Mouse (Mus musculus) heart, postnatal 0 days (tissue): ENCODE results near the gene Btn2a2. TPM values are rescaled to one million over a fixed set of nuclear protein-coding genes. Genes with fewer than 3 reads are reported as not detected.

Experiments used
- ATAC-seq: fragments of 200-750 bp; cut with Nextera tagmentation; 2 replicates; pipeline ENCODE4 v1.8.0; 2017; ENCODE audit warnings: low read depth, moderate number of reproducible peaks, moderate library complexity; ENCODE audit not compliant: insufficient read depth
- DNase-seq: peaks from one replicate; pipeline ENCODE4 v3.0.0-alpha.2; 2016; ENCODE audit warnings: low spot score
- H3K27ac ChIP-seq: fragments of 300-500 bp; sonication (generic); 2 replicates; pipeline ENCODE4 v1.5.1; 2014; ENCODE audit warnings: low read depth, mild to moderate bottlenecking
- H3K27me3 ChIP-seq: fragments of 300-500 bp; sonication (generic); 2 replicates; pipeline ENCODE4 v1.6.1; 2014; ENCODE audit warnings: low read length, mixed read lengths; ENCODE audit not compliant: control insufficient read depth, insufficient read depth
- H3K36me3 ChIP-seq: fragments of 300-500 bp; sonication (generic); replicated peaks from 2 replicates; pipeline ENCODE4 v1.6.1; 2014; ENCODE audit warnings: low read length, mixed read lengths; ENCODE audit not compliant: control insufficient read depth, insufficient read depth
- H3K4me1 ChIP-seq: fragments of 300-500 bp; sonication (generic); 2 replicates; pipeline ENCODE4 v1.6.1; 2014; ENCODE audit warnings: antibody characterized with exemption; ENCODE audit not compliant: control insufficient read depth, insufficient read depth
- H3K4me2 ChIP-seq: fragments of 300-500 bp; sonication (generic); 2 replicates; pipeline ENCODE4 v1.6.1; 2014; ENCODE audit warnings: low read depth, mild to moderate bottlenecking, low read length, moderate library complexity
- H3K4me3 ChIP-seq: fragments of 300-500 bp; sonication (generic); 2 replicates; pipeline ENCODE4 v1.5.1; 2014; ENCODE audit warnings: low read depth, low read length
- H3K9ac ChIP-seq: fragments of 300-500 bp; sonication (generic); replicated peaks from 2 replicates; pipeline ENCODE4 v1.6.1; 2014; ENCODE audit warnings: low read depth, low read length, mixed read lengths
- H3K9me3 ChIP-seq: fragments of 300-500 bp; sonication (generic); replicated peaks from 2 replicates; pipeline ENCODE4 v1.6.1; 2016; ENCODE audit warnings: low read length; ENCODE audit not compliant: control insufficient read depth
- CTCF ChIP-seq: IDR thresholded peaks from 2 replicates; pipeline ENCODE4 v1.5.1; 2016; ENCODE audit warnings: antibody characterized with exemption, control low read depth, low read depth
- EP300 ChIP-seq: IDR thresholded peaks from 2 replicates; pipeline ENCODE4 v1.6.1; 2016; ENCODE audit warnings: antibody characterized with exemption, low read depth
- WGBS: fragments of 180-500 bp; shearing (Covaris S2); extraction: QIAGEN DNeasy Blood & Tissue Kit; methylation state at CpG from one replicate; pipeline ENCODE4 v1.1.7; 2014; 5-methylcytosine and 5-hydroxymethylcytosine counted together
- polyA plus RNA-seq: library from polyadenylated mRNA; unstranded; fragments of >200 nt; fragmentation: Nextera tagmentation; extraction: Ambion mirVana; gene quantifications from 2 replicates; pipeline ENCODE4 v1.2.1, GENCODE M21; 2015
- total RNA-seq: library from RNA; depleted of rRNA; stranded (reverse); fragments of >200 nt; gene quantifications from 2 replicates; pipeline ENCODE4 v1.2.3, GENCODE M21; 2014; ENCODE audit warnings: low replicate concordance

The Btn2a2 gene
- total and polyA plus RNA-seq, 2 experiments from 2014 or later = 0.15 TPM; not detected in 1

DNA sequence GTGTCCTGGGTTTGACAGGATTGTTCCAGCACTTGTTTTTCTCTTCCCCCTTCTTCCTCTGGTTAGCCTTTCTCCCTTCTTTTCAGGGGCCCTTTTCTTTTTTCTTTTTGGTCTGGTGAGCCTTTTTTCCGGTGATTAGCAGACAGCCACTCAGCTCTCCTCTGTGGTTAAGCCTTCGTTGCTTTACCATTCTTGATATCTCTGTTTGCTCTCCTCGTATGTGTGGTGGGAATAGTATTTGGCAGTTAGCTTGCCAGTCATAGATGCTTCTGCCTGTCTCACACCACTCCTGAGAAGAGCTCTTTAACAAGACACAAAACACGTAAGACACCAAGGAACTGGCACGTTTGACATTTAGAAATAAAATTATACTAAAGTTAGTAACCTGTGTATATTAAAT is 44.2 kb downstream of the Btn2a2 start:
- ATAC-seq = no peak
- no peak overlapping the region for H3K9ac ChIP-seq
- H3K27ac ChIP-seq = no peak overlapping the region
- no peaks in the 10 kb centered on the region for H3K36me3 ChIP-seq
- no peak overlapping the region for H3K4me2 ChIP-seq
- H3K9me3 ChIP-seq = no peaks in the 10 kb centered on the region
- no peak for DNase-seq
- no peaks in the 10 kb centered on the region for H3K4me1 ChIP-seq
- no peak for TF ChIP-seq CTCF
- no peak for TF ChIP-seq EP300
- no peak overlapping the region for H3K4me3 ChIP-seq
- 60% methylated on average over 5 of the region's 5 CpGs for WGBS
- H3K27me3 ChIP-seq = no peaks in the 10 kb centered on the region

DNA sequence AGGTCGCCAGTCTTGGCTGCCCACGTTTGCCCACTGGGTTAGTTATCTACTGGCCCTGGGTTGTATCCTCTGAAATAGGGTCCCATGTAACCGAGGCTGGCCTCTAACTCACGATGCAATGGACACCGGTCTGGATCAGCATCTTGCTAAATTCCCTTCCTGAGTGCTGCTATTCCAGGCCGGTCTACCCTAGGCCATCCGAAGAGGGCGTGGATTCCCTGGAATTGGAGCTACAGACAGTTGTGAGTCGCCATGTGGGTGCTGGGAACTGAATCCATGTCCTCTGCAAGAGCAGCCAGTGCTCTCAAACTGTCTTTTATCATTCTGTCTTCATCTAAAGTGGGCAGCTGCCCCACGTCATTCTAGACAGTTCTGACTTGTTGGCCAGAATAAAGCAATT is 48.8 kb downstream of the Btn2a2 start:
- Histone ChIP-seq H3K9ac (no peak overlapping the region), H3K4me3 (no peak overlapping the region), H3K4me1 (no peaks in the 10 kb centered on the region), H3K4me2 (no peak overlapping the region), H3K36me3 (no peaks in the 10 kb centered on the region), H3K27me3 (no peaks in the 10 kb centered on the region), H3K9me3 (no peaks in the 10 kb centered on the region), H3K27ac (no peak overlapping the region)
- TF ChIP-seq CTCF = no peak
- 66% methylated on average over 10 of the region's 10 CpGs for WGBS
- ATAC-seq (no peak), DNase-seq (no peak)

DNA sequence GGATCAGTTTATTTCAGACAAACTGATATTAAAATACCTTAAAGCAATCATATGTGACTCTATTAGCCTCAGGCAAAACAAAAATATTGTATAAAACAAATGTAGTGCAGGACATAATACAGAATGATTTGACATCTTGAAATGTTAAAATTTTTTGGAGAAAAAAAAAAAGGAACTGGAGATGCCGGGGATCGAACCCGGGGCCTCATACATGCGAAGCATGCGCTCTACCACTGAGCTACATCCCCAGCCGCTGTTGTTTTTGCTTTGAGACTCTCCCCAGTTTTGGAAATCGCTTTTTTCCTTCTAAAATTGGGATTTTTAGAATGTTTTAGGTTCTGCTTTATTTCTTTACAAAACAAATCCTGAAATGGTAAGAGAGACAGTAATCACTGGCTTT is 50.1 kb downstream of the Btn2a2 start:
- no peaks in the 10 kb centered on the region for H3K27me3 ChIP-seq
- H3K9ac ChIP-seq = no peak overlapping the region
- WGBS = under 1% methylated on average over 7 of the region's 7 CpGs
- peak overlapping the region; percentile 34; the same call in 1 of the 2 replicates for H3K27ac ChIP-seq
- no peak for TF ChIP-seq CTCF
- TF ChIP-seq EP300 = no peak
- peak overlapping the region; percentile 65 for H3K4me2 ChIP-seq
- H3K4me3 ChIP-seq = peak overlapping the region; percentile 62
- H3K9me3 ChIP-seq = no peaks in the 10 kb centered on the region
- peak; percentile 24 for DNase-seq
- no peaks in the 10 kb centered on the region for H3K4me1 ChIP-seq
- ATAC-seq = 0 out of 2 replicates have a peak, but pooled peaks have one; percentile 28
- H3K36me3 ChIP-seq = no peaks in the 10 kb centered on the region

DNA sequence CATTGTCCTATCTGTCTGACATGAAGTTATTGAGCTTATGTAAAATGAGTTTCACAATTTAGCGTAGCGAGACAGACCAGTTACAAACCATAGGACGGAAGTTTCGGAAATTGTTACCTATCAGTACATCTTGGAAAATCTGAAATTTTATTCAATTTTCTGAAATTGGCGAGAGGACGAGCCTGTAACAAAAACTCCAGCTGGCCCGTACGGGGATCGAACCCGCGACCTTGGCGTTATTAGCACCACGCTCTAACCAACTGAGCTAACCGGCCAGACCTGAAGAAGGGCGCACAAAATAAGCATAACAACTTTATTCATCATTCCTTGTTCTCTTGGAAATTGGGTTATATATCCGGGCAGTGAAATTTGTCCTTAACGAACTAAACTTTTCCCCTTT is 50.7 kb downstream of the Btn2a2 start:
- Histone ChIP-seq H3K4me3 (peak overlapping the region; percentile 62), H3K4me1 (no peaks in the 10 kb centered on the region), H3K4me2 (peak overlapping the region; percentile 65), H3K9ac (peak overlapping the region; percentile 66), H3K9me3 (no peaks in the 10 kb centered on the region), H3K36me3 (no peaks in the 10 kb centered on the region), H3K27ac (peak overlapping the region; percentile 82), H3K27me3 (no peaks in the 10 kb centered on the region)
- DNase-seq (peak; percentile 71), ATAC-seq (peak; percentile 78)
- WGBS = 0% methylated on average over 17 of the region's 17 CpGs
- no peak for TF ChIP-seq CTCF
- TF ChIP-seq EP300 = no peak

DNA sequence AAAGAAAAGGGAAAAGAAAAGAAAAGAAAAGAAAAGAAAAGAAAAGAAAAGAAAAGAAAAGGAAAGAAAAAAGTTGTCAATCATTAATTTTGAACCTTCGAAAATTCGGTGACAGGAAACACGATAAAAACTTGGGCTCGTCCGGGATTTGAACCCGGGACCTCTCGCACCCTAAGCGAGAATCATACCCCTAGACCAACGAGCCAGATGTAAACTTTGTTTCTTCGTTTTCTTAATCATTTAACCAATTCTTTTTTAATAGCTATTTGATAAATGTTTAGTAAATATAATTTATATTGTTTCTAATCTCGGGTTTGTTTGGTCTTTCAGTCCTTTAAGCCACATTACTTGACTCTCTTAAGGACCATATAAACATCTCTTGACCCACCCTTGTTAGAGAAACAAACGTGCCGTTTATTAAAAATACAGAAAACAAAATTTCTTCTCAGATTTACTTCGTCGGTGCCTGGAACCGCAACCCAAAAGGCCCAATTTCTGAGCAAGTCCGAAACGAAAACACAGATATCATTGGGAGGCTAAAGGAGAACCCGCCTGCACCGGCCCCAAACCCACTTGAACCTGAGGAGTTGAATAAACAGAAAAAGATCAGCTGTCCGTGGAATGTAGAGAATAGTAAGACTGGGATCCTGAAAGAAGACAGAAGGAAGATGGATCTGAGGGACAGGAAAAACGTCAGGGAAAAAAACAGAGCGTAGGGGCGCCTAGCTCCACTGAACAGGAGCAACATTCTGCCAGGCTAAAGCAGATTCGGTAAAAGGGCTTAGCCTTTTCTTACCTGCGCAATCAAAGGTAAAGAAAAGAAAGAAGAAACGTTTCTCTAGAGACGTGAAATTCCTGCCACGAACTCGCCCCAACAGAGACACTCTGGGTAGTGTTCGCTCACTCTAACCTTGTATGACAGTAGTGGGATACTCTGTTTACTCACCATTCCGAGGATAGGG is 51.5 kb downstream of the Btn2a2 start:
- H3K4me3 ChIP-seq = peak overlapping the region; percentile 62
- H3K4me1 ChIP-seq = no peaks in the 10 kb centered on the region
- no peak for TF ChIP-seq CTCF
- 0 out of 2 replicates have a peak, but pooled peaks have one; percentile 8 for TF ChIP-seq EP300
- peak overlapping the region; percentile 66 for H3K9ac ChIP-seq
- peak overlapping the region; percentile 82 for H3K27ac ChIP-seq
- H3K36me3 ChIP-seq = no peaks in the 10 kb centered on the region
- H3K4me2 ChIP-seq = peak overlapping the region; percentile 65
- DNase-seq = peak; percentile 35
- ATAC-seq = peak; percentile 34; the same call in 1 of the 2 replicates
- no peaks in the 10 kb centered on the region for H3K9me3 ChIP-seq
- H3K27me3 ChIP-seq = no peaks in the 10 kb centered on the region
- WGBS = under 1% methylated on average over 32 of the region's 32 CpGs
